Mouse (Mus musculus) induced T-regulatory cell, adult 2 months (primary cell): Measurements from ENCODE around the gene 2810408A11Rik.
A peak's percentile ranks its signal among the peaks of the same experiment; 100 is the strongest.
"Not testable (repeated sequence)": the region's sequence is repeated elsewhere in the genome, so short reads cannot be mapped to it uniquely, and the experiment has no call there.

Experiments
- DNase-seq: peaks from one replicate; pipeline ENCODE4 v3.0.0-alpha.2; 2012; ENCODE audit warnings: low read depth

Gene 2810408A11Rik

DNA sequence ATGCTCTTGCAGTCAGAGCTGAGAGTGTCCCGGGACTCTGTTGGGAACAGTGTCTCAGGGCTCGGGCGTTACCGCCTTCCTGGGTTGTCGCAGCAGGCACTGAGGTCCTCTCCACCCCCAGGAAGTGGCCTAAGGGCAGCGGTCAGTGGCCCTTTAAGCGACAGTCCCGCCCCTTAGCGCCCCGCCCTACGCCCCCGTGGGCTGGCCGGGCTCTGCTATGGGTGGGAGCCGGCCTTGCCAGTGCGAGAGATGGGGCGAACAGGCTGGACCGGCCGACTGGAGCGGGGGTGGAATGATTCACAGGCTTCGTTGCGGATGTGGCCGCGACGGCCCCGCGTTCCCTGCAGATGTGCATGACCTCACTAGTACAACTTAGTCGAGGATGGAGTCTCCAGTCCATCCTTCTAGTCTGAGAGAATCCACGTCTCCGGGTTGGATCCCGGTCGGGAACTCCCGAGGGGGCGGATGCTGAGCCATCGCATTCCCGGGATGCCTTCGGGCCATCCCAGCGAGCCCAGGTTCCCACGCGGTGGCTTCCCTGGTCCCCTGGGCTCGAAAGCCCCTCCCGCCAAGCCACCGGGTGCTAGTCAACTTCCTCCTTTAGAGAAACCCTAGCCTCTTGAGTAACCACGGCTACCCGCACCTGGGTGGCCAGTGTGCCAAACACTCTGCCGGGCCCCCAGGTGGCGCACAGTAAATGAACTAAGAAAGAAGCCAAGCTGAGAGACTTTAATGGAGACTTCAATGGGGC is 19.8 kb downstream of the 2810408A11Rik start, which contains the start of gene Kctd11:
Gene Kctd11, minus strand, starts transcription at position 554 of the 751 bp plus-strand sequence.
- peak; percentile 82 for DNase-seq

DNA sequence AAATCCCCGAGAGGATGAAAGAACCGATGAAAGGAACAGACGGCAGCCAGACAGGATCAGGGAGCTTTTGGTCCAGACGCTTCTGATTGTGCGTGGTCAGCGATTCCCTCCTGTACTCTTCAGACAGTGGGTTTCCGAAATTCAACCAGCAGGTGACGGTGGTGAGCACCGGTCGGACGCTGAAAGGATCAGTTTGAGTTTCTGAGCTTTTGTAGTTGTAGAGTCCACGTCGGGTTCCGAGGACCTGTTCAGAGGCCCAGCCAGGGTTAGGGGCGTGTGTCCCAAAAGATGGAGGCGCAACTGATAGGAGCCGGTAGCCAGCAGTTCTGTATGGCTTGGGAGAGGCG is 20.3 kb downstream of the 2810408A11Rik start:
- DNase-seq = peak; percentile 88

DNA sequence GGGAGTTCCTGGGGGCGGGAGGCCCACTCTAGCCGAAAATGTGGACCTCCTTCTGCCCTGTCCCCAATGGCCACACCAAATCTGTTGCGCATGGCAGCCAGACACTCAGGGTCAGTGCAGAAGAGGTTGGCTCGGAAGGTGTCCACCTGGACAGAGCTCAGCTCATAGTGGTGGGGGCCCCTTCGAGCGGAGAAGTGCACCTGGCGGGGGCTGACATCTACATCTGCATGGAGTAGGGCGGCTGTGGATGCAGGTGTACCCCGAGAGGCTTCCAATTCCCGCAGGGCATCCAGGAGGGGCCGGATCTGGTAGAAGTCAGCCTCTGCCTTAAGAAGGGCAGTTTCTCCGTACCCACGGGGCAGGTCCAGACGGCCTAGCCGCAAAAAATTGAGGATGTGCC is 21.1 kb downstream of the 2810408A11Rik start:
- no peak for DNase-seq

DNA sequence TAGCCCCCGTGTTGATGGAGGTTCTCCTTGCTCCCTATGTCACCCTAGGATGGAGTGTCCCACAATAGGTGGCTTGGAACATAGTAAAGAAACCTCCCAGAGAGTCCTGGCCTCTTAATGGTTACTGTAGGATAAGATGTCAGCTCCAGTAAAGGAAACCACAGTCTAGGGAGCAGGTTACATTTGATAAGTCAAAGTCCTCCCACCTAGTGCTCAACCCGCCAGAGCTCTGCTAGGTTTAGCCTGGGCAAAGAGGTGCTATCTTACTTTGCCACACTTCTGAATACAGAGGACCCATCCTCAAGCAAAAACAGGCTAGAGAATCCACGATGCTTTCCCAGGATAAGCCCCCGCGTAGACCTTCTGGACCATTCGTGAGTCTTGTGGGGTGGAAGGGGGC is 21.8 kb downstream of the 2810408A11Rik start:
- DNase-seq = no peak

DNA sequence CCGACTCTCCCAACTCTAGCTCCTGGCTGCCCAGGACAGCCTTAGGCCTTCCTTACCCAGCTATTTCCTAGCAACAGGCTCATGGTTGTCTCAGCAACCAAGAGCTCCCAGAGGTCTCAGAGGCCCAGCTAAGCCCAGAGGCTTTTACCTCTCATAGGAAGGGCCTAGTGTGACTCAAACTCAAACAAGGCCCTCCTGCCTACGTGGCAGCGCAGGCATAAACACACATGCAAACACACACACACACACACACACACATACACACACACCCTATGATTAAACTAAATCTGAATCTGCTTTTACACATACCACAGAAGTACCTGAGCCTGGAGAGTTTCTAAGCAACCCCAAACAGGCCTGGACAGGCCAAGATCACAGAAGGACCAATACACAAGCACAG is 22.4 kb downstream of the 2810408A11Rik start:
- DNase-seq = no peak

DNA sequence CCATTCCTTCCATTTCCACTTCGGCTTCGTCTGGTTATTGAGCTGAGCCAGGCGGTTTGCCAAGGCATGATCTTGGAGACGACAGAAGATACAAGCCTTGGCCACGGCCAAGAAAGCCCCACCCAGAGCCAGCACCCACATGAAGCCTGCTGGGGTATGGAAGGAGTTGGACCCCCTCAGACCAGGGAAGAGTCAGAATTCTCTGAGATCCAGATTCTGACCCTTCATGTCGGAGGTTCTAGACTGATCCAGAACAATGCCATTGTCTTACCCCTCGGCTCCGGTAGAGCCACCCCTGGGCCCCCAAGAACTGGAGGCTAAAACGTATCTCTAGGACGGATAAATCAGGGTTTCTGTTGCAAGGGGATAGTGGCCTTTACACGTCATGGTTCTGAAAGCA is 22.9 kb downstream of the 2810408A11Rik start, which contains the start of gene Tmem95:
Gene Tmem95, minus strand, starts transcription at position 141 of the 400 bp plus-strand sequence.
- no peak for DNase-seq

DNA sequence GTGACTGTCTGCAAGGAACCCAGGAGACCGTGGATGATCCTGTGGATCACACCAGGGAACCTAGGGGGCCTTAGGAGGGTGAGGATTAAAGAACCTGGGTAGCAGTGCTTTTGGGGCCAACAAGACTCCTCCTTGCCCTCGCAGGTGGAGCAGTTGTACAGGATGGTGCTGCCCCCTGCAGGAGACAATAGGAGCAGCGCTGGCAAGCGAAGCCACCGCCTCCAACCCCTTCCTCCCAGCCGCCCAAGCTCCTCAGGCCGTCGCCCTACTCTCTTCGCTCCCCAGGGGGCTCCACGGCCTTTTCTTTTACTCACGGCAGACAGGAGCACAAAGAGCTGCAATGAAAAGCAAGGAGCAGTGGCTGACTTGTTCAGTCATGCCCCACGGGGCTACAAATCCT is 23.9 kb downstream of the 2810408A11Rik start:
- peak; percentile 94 for DNase-seq

DNA sequence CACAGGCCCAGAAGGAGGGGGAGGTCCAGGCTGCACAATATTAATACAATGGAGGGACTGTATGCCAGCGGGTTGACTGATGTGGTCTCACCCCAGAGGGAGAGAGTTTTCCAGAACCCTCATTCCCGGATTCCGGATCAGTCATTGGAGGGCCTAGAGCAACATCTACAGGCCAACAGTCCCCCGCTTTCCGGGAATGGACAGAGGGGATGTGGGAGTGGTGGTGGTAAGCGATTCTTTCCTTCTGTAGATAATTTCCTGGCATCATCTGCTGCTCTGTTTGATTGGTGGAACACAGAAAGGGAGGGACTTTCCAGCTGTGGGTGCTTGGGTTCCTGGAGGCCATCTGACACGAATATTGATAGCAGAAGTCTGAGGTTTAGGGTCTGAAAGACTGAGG is 24.6 kb downstream of the 2810408A11Rik start:
- DNase-seq = peak; percentile 73

DNA sequence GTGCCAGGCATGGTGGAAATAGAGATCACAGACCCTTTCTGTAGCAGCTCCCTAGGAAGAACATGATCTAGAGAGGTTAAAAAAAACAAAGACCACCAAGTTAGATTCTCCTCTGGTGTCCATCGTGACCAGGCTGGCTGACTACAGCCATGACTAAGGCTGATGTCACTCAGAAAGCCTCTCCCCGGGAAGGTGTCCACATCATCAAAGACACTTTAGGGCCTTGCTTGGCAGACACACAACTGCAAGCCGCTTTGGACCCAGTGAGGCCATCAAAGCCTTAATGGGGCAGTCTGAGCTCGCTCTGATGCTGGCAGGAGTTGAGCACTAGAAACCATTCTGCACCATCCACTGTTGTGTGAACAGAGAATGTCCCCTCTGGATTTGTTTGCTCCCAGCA is 28.3 kb downstream of the 2810408A11Rik start:
- DNase-seq = no peak

DNA sequence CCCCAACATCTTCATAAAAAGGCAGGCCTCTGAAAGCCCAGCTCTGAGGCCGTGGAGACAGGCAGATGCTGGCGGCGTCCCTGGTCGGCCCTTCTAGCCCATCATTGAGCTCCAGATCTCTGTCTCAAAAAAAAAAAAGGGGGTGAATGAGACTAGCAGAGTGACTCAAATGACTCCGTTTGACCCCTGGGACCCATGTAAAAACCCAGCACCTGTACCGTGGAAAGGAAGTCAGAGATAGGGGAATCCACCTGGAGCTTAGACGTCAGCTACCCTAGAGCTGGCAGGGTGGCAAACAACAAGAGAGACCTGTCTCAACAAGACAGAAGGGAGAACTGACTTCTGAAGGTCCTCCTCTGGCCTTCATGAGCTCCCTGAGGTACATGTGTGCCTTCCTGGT is 29.0 kb downstream of the 2810408A11Rik start:
- DNase-seq = no peak

DNA sequence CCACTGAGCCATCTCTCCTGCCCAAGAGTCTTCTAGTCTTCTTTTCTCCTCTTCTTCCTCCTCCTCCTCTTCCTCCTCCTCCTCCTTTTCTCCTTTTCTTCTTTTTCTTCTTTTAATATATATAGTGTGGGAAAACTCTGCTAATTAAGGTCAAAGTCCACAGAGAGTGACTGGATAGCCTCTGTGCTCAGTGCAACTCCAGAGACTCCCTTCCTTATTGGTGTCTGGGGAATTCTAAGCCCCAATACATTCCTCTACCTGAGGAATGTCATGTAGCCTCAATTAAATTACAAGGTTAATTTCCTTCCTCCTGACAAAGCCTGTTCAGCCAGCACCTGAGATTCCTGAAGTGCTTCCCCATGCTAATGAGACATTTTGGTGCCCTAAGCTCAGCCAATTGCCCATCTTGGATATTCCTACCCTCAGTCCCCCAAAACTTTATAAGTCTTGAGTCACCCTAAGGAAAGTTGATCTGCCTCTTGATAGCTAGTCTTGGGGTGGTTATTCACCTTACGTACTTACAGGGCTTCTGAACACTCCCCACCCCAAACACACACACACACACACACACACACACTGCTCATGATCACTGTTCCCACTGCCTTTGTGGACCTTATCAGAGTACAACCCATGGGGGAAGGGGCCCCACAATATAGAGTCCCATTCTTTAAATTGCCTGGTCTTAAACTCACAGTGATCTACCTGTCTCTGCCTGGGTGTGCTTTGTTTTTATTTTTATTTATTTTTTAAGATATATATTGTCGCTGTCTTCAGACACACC is 30.3 kb downstream of the 2810408A11Rik start:
- DNase-seq = no peak

DNA sequence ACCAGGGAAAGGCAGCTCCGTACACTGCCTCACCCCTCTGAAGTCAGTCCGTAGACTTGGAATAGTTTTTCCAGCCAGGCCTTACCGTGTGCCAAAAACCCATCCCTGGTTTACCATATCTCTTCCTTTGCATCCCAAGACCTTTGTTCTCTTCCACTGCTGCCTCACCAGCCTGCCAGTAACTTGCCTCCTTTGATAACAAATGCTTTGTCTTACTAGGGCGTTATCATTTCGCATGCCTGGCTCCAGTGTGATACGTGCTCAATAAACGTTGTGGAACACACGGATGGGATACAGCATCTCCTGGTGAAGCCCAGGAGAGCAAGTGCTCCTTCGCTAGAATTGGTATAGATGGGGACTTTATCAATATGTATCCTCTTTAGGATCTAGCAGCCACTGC is 33.5 kb downstream of the 2810408A11Rik start:
- no peak for DNase-seq

DNA sequence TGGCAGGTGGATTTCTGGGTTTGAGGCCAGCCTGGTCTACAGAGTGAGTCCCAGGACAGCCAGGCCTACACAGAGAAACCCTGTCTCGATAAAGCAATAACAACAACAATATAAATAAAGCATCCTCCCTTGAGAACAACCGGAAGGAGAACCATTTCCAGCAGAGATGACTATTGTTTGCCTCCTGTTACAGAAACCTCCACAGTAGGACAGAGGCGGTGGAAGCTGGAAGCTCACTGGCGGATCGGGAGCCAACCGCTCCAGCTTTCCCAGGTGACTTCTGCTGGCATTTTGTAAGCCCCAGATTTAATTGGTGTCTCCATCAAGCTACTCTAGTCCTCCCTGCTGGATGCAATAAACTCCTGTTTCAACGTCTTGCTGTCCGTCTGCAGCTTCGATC is 35.2 kb downstream of the 2810408A11Rik start:
- DNase-seq = no peak

DNA sequence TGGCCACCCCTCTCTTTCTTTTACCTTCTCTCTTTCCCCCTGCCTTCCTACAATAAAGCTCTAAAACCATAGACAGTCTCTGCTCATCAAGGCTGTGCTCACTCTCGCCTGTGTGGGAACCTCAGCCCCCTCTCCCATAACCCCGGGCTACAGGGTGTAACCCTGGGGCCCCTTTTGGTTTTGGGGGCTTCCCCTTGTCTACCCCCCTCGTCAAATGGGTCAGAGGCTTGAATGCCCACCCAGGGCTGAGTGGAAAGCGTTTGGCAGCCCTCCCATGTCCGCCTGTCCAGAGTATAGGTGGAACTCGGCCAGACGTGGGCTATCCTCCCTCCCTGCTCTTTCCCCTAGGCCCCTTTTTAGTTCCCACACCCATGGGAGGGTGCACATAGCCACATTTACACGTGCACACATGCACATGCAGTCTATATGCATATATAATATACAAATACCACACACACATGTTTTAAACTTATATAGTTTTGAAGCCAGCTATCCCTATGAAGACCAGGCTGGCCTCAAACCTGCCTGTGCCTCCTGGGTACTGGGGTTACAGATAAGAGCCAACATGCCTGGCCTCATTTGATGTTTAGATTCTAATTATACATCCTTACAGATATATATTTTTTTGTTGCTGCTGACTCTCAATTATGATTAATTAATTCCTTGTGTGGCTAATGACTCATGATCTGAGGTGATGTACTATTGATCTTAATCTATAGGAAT is 36.5 kb downstream of the 2810408A11Rik start:
- DNase-seq = no peak

DNA sequence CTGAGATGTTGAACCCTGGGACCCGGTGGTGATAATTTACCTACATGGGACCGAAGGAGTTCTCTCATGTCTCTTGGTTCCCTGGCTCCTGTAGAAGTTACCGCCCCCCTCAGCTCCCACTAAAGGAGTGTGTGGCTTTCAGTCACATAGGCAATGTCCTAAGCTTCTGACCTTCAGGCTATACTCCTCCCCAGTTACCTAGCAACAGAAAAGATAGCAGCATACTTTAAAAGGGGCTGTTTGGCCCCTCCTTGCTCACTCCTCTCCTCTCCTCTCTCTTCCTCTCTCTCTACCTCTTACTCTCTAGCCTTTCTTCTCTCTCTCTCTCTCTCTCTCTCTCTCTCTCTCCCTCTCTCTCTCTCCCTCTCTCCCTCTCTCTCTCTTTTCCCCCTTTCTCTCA is 37.1 kb downstream of the 2810408A11Rik start:
- DNase-seq = not testable (repeated sequence)

DNA sequence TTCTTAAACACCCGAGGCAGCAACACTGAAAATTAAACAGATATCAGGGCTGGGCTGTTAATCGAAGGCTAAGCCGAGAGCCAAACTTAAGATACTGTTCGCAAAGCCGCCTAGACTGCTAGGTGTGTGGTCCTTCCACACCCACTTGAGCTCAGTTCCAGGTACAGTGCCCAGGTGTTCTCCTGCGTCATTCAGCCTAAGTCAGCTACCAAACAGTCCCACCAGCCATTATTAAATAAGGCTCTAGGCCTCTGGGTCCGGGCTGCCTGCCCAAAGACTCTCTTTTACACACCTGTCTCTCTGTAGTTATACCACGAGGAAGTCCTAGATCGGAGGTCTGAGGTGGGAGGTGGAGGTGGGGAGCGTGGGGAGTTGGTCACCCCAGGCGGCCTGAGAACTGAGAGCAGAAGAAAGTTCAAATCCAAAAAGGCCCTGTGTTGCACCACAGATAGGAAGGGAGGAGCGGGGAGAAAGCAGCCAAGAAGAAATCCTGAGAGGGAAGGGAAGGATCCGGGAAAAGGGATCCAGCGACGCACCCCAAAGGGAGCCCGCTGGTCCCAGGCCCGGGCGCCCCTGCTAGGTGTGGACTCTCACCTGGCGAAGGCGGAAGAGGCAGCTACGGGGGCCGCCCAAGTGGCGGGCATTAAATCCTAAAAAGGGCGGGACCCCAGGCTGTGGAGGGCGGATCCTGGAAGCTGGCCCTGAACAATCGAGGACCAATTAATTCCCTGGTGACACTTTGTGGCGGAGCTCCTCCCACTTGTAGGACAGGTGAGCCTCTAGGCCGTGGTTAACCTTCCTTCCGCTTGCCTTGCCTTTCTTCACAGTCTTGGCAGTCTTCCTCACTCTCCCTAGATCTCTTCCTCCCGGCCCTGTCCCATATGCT is 42.4 kb downstream of the 2810408A11Rik start, which contains the start of gene Tnk1:
Gene Tnk1, minus strand, starts transcription at position 618 of the 886 bp plus-strand sequence.
- DNase-seq = no peak

DNA sequence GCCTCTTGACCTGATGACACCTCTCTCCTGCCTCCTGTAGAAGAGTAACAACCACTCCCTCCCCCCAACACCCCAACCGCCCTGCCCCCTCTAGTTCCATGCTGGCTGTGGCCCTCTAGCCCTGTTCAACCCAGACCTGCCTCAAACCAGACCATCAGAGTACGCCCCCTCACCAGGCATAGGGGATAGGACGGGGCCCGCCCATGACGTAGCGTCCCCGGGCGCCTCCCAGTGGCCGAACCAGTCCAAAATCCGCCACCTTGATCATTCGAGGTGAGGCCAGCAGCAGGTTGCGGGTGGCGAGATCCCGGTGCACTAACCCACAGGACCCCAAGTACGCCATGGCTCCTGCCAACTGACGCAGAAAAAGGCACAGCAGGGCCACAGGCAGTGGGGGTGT is 45.4 kb downstream of the 2810408A11Rik start:
- DNase-seq = peak; percentile 61

DNA sequence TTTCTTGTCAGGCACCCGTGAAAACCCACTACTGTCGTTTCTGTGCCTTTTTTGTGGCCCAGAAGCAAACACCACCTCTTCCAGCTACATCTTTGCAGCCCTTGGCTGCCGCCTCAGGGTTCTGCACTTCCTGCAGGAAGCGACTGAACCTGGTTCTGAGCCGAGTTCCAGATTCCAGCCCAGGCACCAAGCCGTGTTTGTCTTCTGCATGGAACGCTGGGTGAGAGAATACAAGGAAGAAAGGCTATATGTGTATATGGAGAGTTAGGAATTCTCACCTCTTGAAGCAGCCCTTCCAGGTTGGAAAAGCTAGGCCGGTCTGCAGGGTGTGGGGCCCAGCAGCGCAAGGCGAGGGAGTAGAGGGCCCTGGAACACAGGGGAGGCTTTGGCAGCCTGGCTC is 46.1 kb downstream of the 2810408A11Rik start:
- no peak for DNase-seq

DNA sequence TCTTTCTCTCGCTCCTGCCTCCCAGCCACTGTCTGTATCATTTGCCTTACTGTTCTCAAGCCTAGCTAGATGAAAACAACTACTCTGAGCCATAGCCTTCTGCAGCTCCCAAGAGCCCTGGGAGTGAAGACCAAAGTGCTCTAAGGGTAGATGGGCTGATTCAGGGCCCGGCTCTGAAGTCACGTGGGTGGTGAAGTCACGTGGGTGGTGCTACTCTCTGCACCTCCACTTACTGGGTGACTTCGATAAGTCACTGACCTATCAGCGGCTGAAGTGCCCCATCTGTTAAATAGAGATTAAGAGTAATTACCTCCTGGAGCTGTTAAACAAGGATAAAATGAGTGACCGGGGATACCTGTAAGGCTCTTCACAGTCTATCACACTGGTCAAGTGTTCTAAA is 46.8 kb downstream of the 2810408A11Rik start:
- DNase-seq = peak; percentile 40

DNA sequence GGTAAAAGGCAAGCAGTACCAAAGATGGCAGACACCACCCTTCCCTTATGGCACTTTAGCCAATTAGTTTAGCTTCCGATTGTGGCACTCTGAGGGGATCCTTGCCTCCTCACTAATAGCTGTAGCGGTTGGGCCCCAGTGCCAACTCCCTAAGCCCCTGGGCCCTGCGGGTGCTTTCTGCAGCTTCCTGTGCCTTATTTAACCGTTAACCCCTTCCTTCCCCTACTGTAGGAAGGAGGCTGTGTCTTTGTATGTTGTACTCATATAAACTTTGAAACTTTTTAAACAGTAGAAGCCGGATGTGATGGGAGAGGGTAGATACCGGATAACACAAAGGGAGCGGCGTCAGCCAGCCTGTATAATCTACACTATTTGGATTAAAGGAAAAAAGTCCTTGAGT is 50.0 kb downstream of the 2810408A11Rik start:
- no peak for DNase-seq

DNA sequence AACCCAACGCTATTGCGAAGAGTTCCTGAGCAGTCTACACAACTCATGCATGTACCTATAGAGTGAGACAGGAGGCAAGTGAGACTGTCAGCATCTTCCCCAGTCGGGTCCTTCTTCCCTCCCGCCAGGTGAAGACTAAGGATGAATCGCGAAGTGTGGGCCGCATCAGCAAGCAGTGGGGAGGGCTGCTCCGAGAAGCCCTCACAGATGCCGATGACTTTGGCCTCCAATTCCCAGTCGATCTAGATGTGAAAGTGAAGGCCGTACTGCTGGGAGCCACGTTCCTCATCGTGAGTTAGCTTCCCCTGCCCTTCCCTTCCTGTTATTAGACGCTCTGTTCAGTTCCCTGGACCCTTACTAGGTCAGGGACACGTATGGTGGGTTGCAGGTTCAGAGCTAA is 50.9 kb downstream of the 2810408A11Rik start:
- no peak for DNase-seq

DNA sequence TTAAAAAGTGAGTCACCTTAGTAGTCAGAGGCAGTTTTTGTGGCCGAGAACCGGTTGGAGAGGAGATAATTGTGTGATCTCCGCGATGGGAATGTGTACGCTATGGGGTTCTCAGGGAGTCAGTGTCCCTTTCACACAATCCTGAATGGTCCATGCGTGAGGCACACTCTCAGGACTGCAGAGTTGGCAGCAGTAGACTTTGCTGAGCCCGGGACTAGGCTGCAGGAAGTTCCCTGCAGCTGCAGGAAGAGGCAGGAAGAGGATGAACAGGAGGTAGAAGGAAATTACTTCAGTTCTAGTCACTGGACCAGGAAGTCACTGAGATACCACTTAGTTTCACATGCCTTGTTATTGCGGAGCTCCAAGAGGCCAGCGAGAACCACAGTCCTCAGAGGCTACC is 51.7 kb downstream of the 2810408A11Rik start:
- DNase-seq = no peak
